Mouse (Mus musculus) heart, embryonic 10.5 days (tissue): ENCODE data around the gene Gpr171. TPM values are rescaled to one million over a fixed set of nuclear protein-coding genes. Genes with fewer than 3 reads are reported as not detected.
"Not testable (repeated sequence)": the region's sequence is repeated elsewhere in the genome, so short reads cannot be mapped to it uniquely, and the experiment has no call there.

Experiments used
- DNase-seq: peaks from one replicate; pipeline ENCODE4 v3.0.0-alpha.2; 2017; ENCODE audit warnings: low spot score
- H3K27ac ChIP-seq: fragments of 300-500 bp; sonication (generic); 2 replicates; pipeline ENCODE4 v1.5.1; 2016; ENCODE audit warnings: mild to moderate bottlenecking
- H3K27me3 ChIP-seq: fragments of 300-500 bp; sonication (generic); 2 replicates; pipeline ENCODE4 v1.6.1; 2016; ENCODE audit warnings: mild to moderate bottlenecking; ENCODE audit not compliant: poor library complexity, insufficient read depth, severe bottlenecking
- H3K36me3 ChIP-seq: fragments of 300-500 bp; sonication (generic); 2 replicates; pipeline ENCODE4 v1.6.1; 2016; ENCODE audit warnings: mild to moderate bottlenecking, moderate library complexity
- H3K4me1 ChIP-seq: fragments of 300-500 bp; sonication (generic); 2 replicates; pipeline ENCODE4 v1.6.1; 2016; ENCODE audit warnings: mild to moderate bottlenecking
- H3K4me3 ChIP-seq: fragments of 300-500 bp; sonication (generic); 2 replicates; pipeline ENCODE4 v1.5.1; 2016; ENCODE audit warnings: mild to moderate bottlenecking, moderate library complexity
- H3K9me3 ChIP-seq: fragments of 300-500 bp; sonication (generic); 2 replicates; pipeline ENCODE4 v1.6.1; 2016; ENCODE audit warnings: mild to moderate bottlenecking, moderate library complexity
- WGBS: fragments of 180-500 bp; shearing (Covaris S2); methylation state at CpG from one replicate; pipeline ENCODE4 v1.1.7; 2016; 5-methylcytosine and 5-hydroxymethylcytosine counted together
- polyA plus RNA-seq: library from polyadenylated mRNA; unstranded; fragments of >200 nt; fragmentation: Nextera tagmentation; extraction: Ambion mirVana; gene quantifications from 2 replicates; pipeline ENCODE4 v1.2.1, GENCODE M21; 2016

Gene Gpr171
- polyA plus RNA-seq = 0.89 and 1.7 TPM in 2 replicates

DNA sequence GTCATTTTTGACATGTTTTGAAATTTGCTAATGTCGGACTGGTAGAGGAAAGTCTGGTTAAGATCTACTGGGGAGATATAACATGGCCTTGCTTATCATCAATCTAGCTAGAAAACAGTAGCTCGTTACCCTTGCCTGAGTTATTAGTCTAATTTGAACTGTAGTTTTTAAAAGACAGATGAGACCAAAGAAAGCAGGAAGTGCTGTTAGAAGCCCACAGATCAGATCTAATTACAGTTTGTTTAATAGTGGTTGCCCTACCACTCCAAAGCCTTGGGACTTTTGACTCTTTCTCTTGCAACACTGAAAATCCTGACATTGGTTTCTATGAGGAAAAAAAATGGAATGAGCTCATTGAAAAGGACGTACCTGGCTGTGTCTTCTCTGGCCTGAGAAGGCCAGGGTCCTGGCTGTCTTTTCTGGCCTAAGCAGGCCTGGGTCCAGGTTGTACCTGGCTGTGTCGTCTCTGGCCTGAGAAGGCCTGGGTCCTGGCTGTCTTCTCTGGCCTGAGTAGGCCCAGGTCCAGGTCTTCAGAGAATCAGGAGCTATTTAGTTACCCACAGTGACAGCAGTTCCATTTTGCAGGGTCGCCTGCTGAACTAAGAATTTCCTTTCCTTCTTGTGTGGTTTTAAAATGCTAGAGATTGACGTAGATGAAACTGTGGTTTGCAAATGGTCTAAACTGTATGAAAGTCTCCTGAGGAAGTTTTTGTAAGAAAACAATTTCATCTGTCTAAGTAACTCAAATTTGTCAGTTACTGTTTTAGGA, at the start of gene Gpr171:
Gpr171 (minus strand) TSS at position 604 of the 769 bp plus-strand sequence.
- no peaks in the 10 kb centered on the region for H3K9me3 ChIP-seq
- H3K36me3 ChIP-seq = no peaks in the 10 kb centered on the region
- no peak within 1 kb of the TSS for H3K4me3 ChIP-seq
- peaks cover 21% of the 10 kb centered on the region for H3K4me1 ChIP-seq
- no peaks in the 10 kb centered on the region for H3K27me3 ChIP-seq
- 78% methylated on average over 6 of the region's 6 CpGs for WGBS
- DNase-seq = peak; percentile 38
- H3K27ac ChIP-seq = no peak within 1 kb of the TSS

- no peak for DNase-seq
- no peaks in the 10 kb centered on the region for H3K36me3 ChIP-seq
- no peak overlapping the region for H3K4me3 ChIP-seq
- H3K4me1 ChIP-seq = no peaks in the 10 kb centered on the region
- no peak overlapping the region for H3K27ac ChIP-seq
- no peaks in the 10 kb centered on the region for H3K27me3 ChIP-seq
- 91% methylated on average over 2 of the region's 2 CpGs for WGBS
- H3K9me3 ChIP-seq = no peaks in the 10 kb centered on the region
Measured at GRCm38 (mm10) chr3:59150624-59151023, 49.0 kb upstream of the Gpr171 start.

DNA sequence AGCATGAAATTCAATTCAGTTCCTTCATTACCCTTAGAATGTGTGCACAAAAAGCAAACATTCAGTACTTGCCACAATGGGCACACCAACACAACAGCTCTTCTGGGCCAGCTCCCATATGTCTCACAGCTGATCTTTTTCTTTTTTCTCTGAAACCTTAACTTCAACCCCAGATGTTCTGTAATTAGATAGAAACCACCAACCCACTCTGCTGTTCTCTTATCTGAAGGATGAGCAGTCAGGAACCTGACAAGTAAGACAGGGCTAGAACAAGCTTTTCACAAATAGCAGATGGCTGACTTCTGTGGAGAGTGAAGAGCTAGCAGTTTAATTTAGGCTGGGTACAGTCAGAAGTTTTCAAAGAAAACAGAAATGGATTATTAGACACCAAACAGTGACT, 48.0 kb upstream of the Gpr171 start:
- no peak for DNase-seq

GRCm38 (mm10) chr3:59145194-59145593, 43.6 kb upstream of the Gpr171 start:
- Histone ChIP-seq H3K4me3 (no peak overlapping the region), H3K36me3 (no peaks in the 10 kb centered on the region), H3K27ac (no peak overlapping the region), H3K9me3 (no peaks in the 10 kb centered on the region), H3K27me3 (no peaks in the 10 kb centered on the region), H3K4me1 (peaks cover 13% of the 10 kb centered on the region)
- 76% methylated on average over 5 of the region's 5 CpGs for WGBS
- DNase-seq = no peak

More for the DNA sequence above, 48.0 kb upstream of the Gpr171 start:
- no peak overlapping the region for H3K27ac ChIP-seq
- no peaks in the 10 kb centered on the region for H3K4me1 ChIP-seq
- no peaks in the 10 kb centered on the region for H3K36me3 ChIP-seq
- no peak overlapping the region for H3K4me3 ChIP-seq
- H3K27me3 ChIP-seq = no peaks in the 10 kb centered on the region
- H3K9me3 ChIP-seq = no peaks in the 10 kb centered on the region

DNA sequence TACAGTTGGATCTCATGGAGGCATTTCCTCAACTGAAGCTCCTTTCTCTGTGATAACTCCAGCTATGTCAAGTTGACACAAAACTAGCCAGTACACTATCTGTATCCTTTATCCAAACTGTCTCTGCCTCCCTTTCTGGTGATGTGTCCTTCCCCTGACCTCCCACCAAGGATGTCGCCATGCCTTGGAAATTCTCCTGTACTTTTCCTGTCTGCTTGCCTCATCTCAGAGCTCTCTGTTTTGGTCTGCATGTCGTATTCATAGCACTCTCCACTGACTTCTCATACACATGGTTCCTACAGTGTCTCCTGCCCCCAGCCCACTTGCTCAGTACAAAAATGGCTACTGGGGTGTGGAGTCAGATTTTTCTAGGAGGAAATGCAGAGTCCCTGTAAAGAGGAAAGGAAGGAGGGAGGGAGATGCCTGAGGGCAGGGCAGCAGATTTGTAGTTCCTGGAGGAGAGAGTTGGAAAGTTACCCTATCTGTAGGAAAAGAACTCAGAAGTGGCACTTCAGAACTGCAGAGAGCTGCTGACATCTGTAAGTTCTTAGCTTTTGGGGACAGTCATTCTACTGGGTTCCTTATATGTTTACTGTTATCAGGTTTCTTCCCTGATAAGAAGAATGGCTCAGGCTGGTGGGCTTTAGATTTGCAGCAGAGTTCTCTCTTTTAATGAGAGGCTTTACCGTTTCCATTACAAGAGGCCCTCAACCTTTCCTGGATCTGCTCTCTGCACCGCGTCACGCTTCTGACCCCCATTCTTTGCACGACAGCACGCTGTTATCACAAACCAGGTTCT, 40.1 kb upstream of the Gpr171 start:
- Histone ChIP-seq H3K4me3 (no peak overlapping the region), H3K4me1 (peaks cover 17% of the 10 kb centered on the region), H3K27ac (peak overlapping the region; percentile 37), H3K36me3 (no peaks in the 10 kb centered on the region), H3K9me3 (no peaks in the 10 kb centered on the region), H3K27me3 (peaks cover 7% of the 10 kb centered on the region; the same call in 1 of the 2 replicates)
- no peak for DNase-seq
- 20% methylated on average over 8 of the region's 8 CpGs for WGBS

DNA sequence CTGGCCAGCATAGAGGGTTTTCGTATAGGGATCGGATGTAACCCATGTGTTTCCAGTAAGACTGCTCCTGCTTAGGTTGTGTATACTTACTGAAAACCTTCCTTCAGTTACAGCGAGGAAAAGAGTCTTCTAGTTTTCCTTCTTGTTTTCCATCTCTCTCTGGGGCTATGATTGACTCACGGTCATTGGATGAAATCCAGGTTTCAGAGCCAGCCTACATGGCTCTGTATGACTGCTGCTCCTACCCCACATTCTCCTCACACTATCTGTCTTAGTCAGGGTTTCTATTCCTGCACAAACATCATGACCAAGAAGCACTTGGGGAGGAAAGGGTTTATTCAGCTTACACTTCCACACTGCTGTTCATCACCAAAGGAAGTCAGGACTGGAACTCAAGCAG, 39.3 kb upstream of the Gpr171 start:
- H3K36me3 ChIP-seq, DNase-seq, H3K9me3 ChIP-seq, H3K4me3 ChIP-seq, H3K27me3 ChIP-seq, H3K27ac ChIP-seq: not testable (repeated sequence)
- WGBS = 88% methylated on average over 4 of the region's 4 CpGs
- peaks cover 17% of the 10 kb centered on the region for H3K4me1 ChIP-seq

GRCm38 (mm10) chr3:59140115-59140514, 38.5 kb upstream of the Gpr171 start:
- Histone ChIP-seq H3K36me3 (no peaks in the 10 kb centered on the region), H3K9me3 (no peaks in the 10 kb centered on the region), H3K27me3 (peaks cover 7% of the 10 kb centered on the region; the same call in 1 of the 2 replicates), H3K27ac (no peak overlapping the region), H3K4me3 (no peak overlapping the region), H3K4me1 (peaks cover 17% of the 10 kb centered on the region)
- DNase-seq = no peak
- 80% methylated on average over 2 of the region's 2 CpGs for WGBS

- H3K36me3 ChIP-seq = no peaks in the 10 kb centered on the region
- H3K27me3 ChIP-seq = peaks cover 7% of the 10 kb centered on the region; the same call in 1 of the 2 replicates
- no peaks in the 10 kb centered on the region for H3K9me3 ChIP-seq
- H3K4me3 ChIP-seq = no peak overlapping the region
- H3K27ac ChIP-seq = no peak overlapping the region
- DNase-seq = no peak
- H3K4me1 ChIP-seq = peaks cover 17% of the 10 kb centered on the region
Measured at GRCm38 (mm10) chr3:59139651-59140051, 38.0 kb upstream of the Gpr171 start.

DNA sequence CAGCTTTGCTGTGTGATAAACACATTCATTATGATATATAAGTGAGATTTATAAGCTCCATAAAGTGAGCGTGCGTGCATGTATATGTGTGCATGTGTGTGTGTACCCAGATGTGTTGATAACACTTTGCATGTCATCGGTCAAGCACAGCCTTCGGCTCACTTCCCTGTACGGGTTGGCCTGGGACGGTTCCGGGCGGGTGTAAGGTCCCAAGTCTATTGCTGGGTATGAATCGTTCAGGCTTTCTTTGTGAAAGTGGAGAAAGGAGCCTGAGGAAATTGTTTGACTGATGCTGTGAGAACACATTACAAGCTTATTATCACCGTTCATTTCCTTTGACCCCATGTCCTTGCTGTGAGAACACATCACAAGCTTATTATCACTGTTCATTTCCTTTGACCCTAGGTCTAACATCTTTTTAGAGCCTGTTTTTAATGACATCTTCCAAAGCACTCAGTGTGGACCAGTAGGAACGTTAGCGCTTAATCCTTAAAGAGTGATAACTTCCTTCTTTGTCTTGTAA, 37.4 kb upstream of the Gpr171 start:
- H3K27me3 ChIP-seq = peaks cover 7% of the 10 kb centered on the region; the same call in 1 of the 2 replicates
- 67% methylated on average over 12 of the region's 12 CpGs for WGBS
- H3K27ac ChIP-seq = no peak overlapping the region
- peaks cover 17% of the 10 kb centered on the region for H3K4me1 ChIP-seq
- DNase-seq = no peak
- no peaks in the 10 kb centered on the region for H3K9me3 ChIP-seq
- H3K4me3 ChIP-seq = no peak overlapping the region
- no peaks in the 10 kb centered on the region for H3K36me3 ChIP-seq

GRCm38 (mm10) chr3:59135911-59136653, 34.5 kb upstream of the Gpr171 start:
- H3K4me3 ChIP-seq = no peak overlapping the region
- peaks cover 10% of the 10 kb centered on the region; the same call in 1 of the 2 replicates for H3K4me1 ChIP-seq
- WGBS = 76% methylated on average over 5 of the region's 5 CpGs
- H3K36me3 ChIP-seq = no peaks in the 10 kb centered on the region
- no peak overlapping the region for H3K27ac ChIP-seq
- no peaks in the 10 kb centered on the region for H3K9me3 ChIP-seq
- DNase-seq = no peak
- H3K27me3 ChIP-seq = peaks cover 7% of the 10 kb centered on the region; the same call in 1 of the 2 replicates

DNA sequence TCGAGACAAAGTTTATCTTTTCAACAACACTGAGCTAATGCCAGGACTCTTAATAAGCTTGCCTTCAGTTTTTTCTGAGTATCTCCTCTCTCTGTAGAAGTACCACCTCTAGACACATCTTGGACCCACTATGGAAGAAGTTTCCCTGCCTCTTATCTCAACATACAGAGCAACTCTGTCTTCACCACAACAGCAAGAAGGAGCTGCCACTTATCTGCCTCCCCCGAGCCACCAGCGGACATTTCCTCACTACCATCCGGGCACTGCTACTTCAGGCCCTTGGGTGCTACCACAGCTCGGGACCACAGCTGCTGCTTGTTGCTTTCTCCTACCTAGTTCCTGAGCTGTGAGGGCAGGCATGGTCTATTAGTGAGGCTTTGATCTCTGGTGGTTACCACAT, 31.6 kb upstream of the Gpr171 start:
- Histone ChIP-seq H3K4me3 (no peak overlapping the region), H3K27ac (no peak overlapping the region), H3K9me3 (no peaks in the 10 kb centered on the region), H3K4me1 (peaks cover 7% of the 10 kb centered on the region; the same call in 1 of the 2 replicates), H3K27me3 (peaks cover 7% of the 10 kb centered on the region; the same call in 1 of the 2 replicates), H3K36me3 (no peaks in the 10 kb centered on the region)
- 42% methylated on average over 5 of the region's 5 CpGs for WGBS
- no peak for DNase-seq

DNA sequence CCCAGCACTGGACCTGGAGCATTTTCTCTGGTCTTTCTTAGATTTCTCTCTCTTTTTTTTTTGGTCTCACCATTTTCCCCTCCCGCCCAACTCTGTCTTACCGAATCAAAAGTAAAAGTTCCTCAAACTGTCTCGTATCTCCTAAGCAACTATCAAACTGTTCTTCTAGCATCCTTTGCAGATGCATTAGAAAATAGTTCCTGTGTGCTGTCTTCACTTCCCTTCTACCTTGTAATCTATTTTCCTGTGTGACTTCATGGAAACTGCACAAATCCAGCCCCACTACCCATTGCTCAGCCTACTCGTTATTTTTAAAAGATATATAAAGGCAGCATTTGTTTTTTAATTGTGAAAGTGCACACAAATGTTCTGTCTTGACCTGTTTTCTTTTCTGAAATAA, 30.3 kb upstream of the Gpr171 start:
- H3K4me3 ChIP-seq = no peak overlapping the region
- H3K9me3 ChIP-seq = no peaks in the 10 kb centered on the region
- 77% methylated on average over 4 of the region's 4 CpGs for whole genome bisulfite sequencing
- no peaks in the 10 kb centered on the region for H3K36me3 ChIP-seq
- no peak for DNase-seq
- no peaks in the 10 kb centered on the region for H3K27me3 ChIP-seq
- H3K4me1 ChIP-seq = peaks cover 7% of the 10 kb centered on the region; the same call in 1 of the 2 replicates
- H3K27ac ChIP-seq = no peak overlapping the region
